Mouse (Mus musculus) liver, adult 2 months (tissue): ENCODE results near the gene Srrm1.

Experiments
- CTCF ChIP-seq: fragments of 200-500 bp; IDR thresholded peaks from 2 replicates; pipeline ENCODE4 v1.5.1; 2011; ENCODE audit warnings: low read depth, low read length, control low read depth
- POLR2A ChIP-seq: fragments of 200-500 bp; IDR thresholded peaks from 2 replicates; pipeline ENCODE4 v1.6.1; 2011; ENCODE audit warnings: low read length, control low read depth; ENCODE audit not compliant: insufficient read depth; ENCODE audit errors: extremely low read depth

DNA sequence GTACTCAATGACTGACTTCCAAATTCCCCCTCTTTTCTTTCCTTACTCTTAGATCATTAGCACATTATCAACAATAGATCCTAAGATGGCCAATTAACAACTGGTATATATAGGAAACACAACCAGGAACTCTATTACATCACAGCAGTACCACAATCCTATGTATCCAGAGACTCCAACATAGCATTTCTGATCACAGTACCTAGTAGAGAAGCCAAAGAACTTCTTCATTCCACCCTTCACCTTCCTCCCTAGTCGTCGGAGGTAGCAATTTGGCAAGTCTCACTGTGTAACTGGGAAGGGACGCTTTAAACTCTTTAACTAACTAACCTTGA lies 17.1 kb downstream of the Srrm1 start:
- TF ChIP-seq CTCF (no peak), POLR2A (no peak)
